Mouse (Mus musculus) MN1 (cell line): ENCODE results near the gene Tll2.

Source experiments
- DNase-seq: peaks from one replicate; pipeline ENCODE4 v3.0.0-alpha.2; 2016; ENCODE audit warnings: low spot score

The Tll2 gene

GRCm38 (mm10) chr19:41154681-41155080 lies 52.0 kb downstream of the Tll2 start:
- no peak for DNase-seq

- no peak for DNase-seq
Measured at GRCm38 (mm10) chr19:41152462-41152861, 54.2 kb downstream of the Tll2 start.

GRCm38 (mm10) chr19:41152016-41152370 lies 54.6 kb downstream of the Tll2 start:
- DNase-seq, result no peak

- DNase-seq, result no peak
Measured at GRCm38 (mm10) chr19:41151321-41152015, 55.2 kb downstream of the Tll2 start.

GRCm38 (mm10) chr19:41140961-41141360 lies 65.7 kb downstream of the Tll2 start:
- no peak for DNase-seq

GRCm38 (mm10) chr19:41139629-41140028 lies 67.0 kb downstream of the Tll2 start:
- no peak for DNase-seq

GRCm38 (mm10) chr19:41123009-41123408 lies 83.6 kb downstream of the Tll2 start:
- no peak for DNase-seq

GRCm38 (mm10) chr19:41119924-41120323 lies 86.7 kb downstream of the Tll2 start:
- DNase-seq, result no peak

- DNase-seq, result no peak
Measured at GRCm38 (mm10) chr19:41118346-41118745, 88.3 kb downstream of the Tll2 start.

- DNase-seq, result no peak
Measured at GRCm38 (mm10) chr19:41117334-41117733, 89.3 kb downstream of the Tll2 start.

- no peak for DNase-seq
Measured at GRCm38 (mm10) chr19:41114611-41115010, 92.0 kb downstream of the Tll2 start.

- no peak for DNase-seq
Measured at GRCm38 (mm10) chr19:41113911-41114531, 92.6 kb downstream of the Tll2 start.

GRCm38 (mm10) chr19:41112609-41113008 lies 94.0 kb downstream of the Tll2 start:
- DNase-seq, result no peak

GRCm38 (mm10) chr19:41109991-41110390 lies 96.6 kb downstream of the Tll2 start:
- no peak for DNase-seq

- DNase-seq, result no peak
Measured at GRCm38 (mm10) chr19:41109496-41109895, 97.1 kb downstream of the Tll2 start.

GRCm38 (mm10) chr19:41108666-41109065 lies 98.0 kb downstream of the Tll2 start:
- no peak for DNase-seq

GRCm38 (mm10) chr19:41107530-41107929 lies 99.1 kb downstream of the Tll2 start:
- DNase-seq, result no peak

- no peak for DNase-seq
Measured at GRCm38 (mm10) chr19:41104922-41105321, 101.7 kb downstream of the Tll2 start.

GRCm38 (mm10) chr19:41101390-41101789 lies 105.2 kb downstream of the Tll2 start:
- DNase-seq, result no peak

- no peak for DNase-seq
Measured at GRCm38 (mm10) chr19:41100863-41101262, 105.8 kb downstream of the Tll2 start.

GRCm38 (mm10) chr19:41097038-41097437 lies 109.6 kb downstream of the Tll2 start:
- no peak for DNase-seq

- no peak for DNase-seq
Measured at GRCm38 (mm10) chr19:41091901-41092300, 114.7 kb downstream of the Tll2 start.

- peak; percentile 24 for DNase-seq
Measured at GRCm38 (mm10) chr19:41089833-41090232, 116.8 kb downstream of the Tll2 start.

GRCm38 (mm10) chr19:41088491-41088890 lies 118.1 kb downstream of the Tll2 start:
- DNase-seq, result no peak
